Comparison of ENCODE assay signal across 10 mouse cellular contexts in genomic region chr9:62245612-62246379, GRCm38 (mm10). TPM values are rescaled to one million over a fixed set of nuclear protein-coding genes. Genes with fewer than 3 reads are reported as not detected.
A peak's percentile ranks its signal among the peaks of the same experiment; 100 is the strongest.
DNase-seq lines count a peak whose midpoint lies in the region; ATAC-seq and TF ChIP-seq lines count a peak whose summit lies in the region.
"Had no signal": no experiment of that assay in that cellular context is flagged by ENCODE, and none has a peak within 500 bp of the region (broad histone marks: within the 10 kb centered on the region; RNA-seq: fewer than 3 reads in every experiment).

No protein-coding gene starts in this region.

- no peak for ATAC-seq in midbrain, embryonic 12.5 days (ENCODE audit: low FRiP score, low read depth)

- H3K4me3 ChIP-seq in left cerebral cortex, adult 2 months = no peak overlapping the region
- no peak overlapping the region for H3K4me3 ChIP-seq in midbrain, embryonic 12.5 days
- H3K4me3 ChIP-seq: liver, embryonic 13.5 days had no signal

- H3K9ac ChIP-seq in midbrain, embryonic 12.5 days (replicated peaks) = no peak overlapping the region
- H3K9ac ChIP-seq: liver, embryonic 13.5 days had no signal

- TF ChIP-seq CTCF in left cerebral cortex, adult 2 months (IDR thresholded peaks at IDR 0.05) = peak; percentile 44
- peak; percentile 52; the same call in 1 of the 2 replicates for TF ChIP-seq CTCF in brain, embryonic 14.5 days (IDR thresholded peaks at IDR 0.05; ENCODE audit: borderline replicate concordance, extremely low read depth, insufficient read depth, insufficient read length)

- DNase-seq in adrenal gland, postnatal 14 days = peak; percentile 31
- DNase-seq in adrenal gland, postnatal 25 days = no peak
- no peak for DNase-seq in left cerebral cortex, adult 2 months (ENCODE audit: extremely low spot score in 1 of 2, low spot score in 2 of 2)
- DNase-seq in left cerebral cortex, adult 18-20 months (ENCODE audit: low spot score in 2 of 2) = no peak
- DNase-seq in brain, embryonic 14.5 days (ENCODE audit: low read depth) = peak; percentile 54
- DNase-seq in layer of hippocampus, postnatal 25 days (ENCODE audit: extremely low spot score in 1 of 2, low spot score in 1 of 2) = no peak
- no peak for DNase-seq in ovary, postnatal 10 days (ENCODE audit: low spot score)
- DNase-seq: liver, embryonic 13.5 days; right cerebral cortex, postnatal 25 days had no signal

- TF ChIP-seq POLR2A in brain, embryonic 14.5 days (IDR thresholded peaks at IDR 0.05; ENCODE audit: borderline replicate concordance, extremely low read depth, insufficient read depth, insufficient read length, poor library complexity, severe bottlenecking) = no peak

- H3K27me3 ChIP-seq in midbrain, embryonic 12.5 days = 0 out of 2 replicates have a peak, but pooled peaks cover 4% of the 10 kb centered on the region

- intact Hi-C loops in left cerebral cortex, adult 2 months (cut with DNase I) = no loop called here

- H3K36me3 ChIP-seq in midbrain, embryonic 12.5 days = no peaks in the 10 kb centered on the region
- H3K36me3 ChIP-seq: liver, embryonic 13.5 days had no signal

- no peak overlapping the region; the same call in 1 of the 2 replicates for H3K27ac ChIP-seq in left cerebral cortex, adult 2 months
- H3K27ac ChIP-seq in midbrain, embryonic 12.5 days (replicated peaks) = peak overlapping the region; percentile 8; the same call in 1 of the 2 replicates
- H3K27ac ChIP-seq: liver, embryonic 13.5 days had no signal

- H3K4me1 ChIP-seq in midbrain, embryonic 12.5 days = 0 out of 2 replicates have a peak, but pooled peaks cover 5% of the 10 kb centered on the region
- H3K4me1 ChIP-seq: liver, embryonic 13.5 days had no signal

- H3K4me2 ChIP-seq in midbrain, embryonic 12.5 days (replicated peaks) = no peak overlapping the region
- H3K4me2 ChIP-seq: liver, embryonic 13.5 days had no signal

- 64% methylated on average over 17 of the region's 17 CpGs for WGBS in midbrain, embryonic 12.5 days

- H3K9me3 ChIP-seq in midbrain, embryonic 12.5 days = no peaks in the 10 kb centered on the region
- H3K9me3 ChIP-seq: liver, embryonic 13.5 days had no signal

RNA-seq across cellular contexts. Expression of gene Spesp1, which starts 36.2 kb away (rescaled TPM):
- not detected in 2 replicates for total RNA-seq in adrenal gland, postnatal 14 days (2021)
- not detected in 2 replicates for total RNA-seq in adrenal gland, postnatal 25 days (2021)
- total RNA-seq in left cerebral cortex, adult 2 months (2021) = under 1 TPM in 1 of 2 experiments, not detected in 1; 0.14 TPM
- total RNA-seq in left cerebral cortex, adult 18-20 months (2021) = not detected
- not detected in 2 replicates for polyA plus RNA-seq in brain, embryonic 14.5 days (2012; rRNA removed)
- not detected in 2 replicates for polyA plus RNA-seq in midbrain, embryonic 12.5 days (2016; fragmentation: Nextera tagmentation; extraction: Ambion mirVana)
- under 1 TPM; 0.16 to 0.17 TPM for total RNA-seq in layer of hippocampus, postnatal 25 days (2021)
- polyA plus RNA-seq: liver, embryonic 13.5 days had no signal

Comparison
In these comparisons a context has a peak if more than half of its experiments do, and no peak if none do; other contexts are left out.
1. DNase-seq: peak in adrenal gland, postnatal 14 days (single experiment) and brain, embryonic 14.5 days (single experiment); none in adrenal gland, postnatal 25 days (single experiment), left cerebral cortex, adult 2 months (0 of 2), left cerebral cortex, adult 18-20 months (0 of 2), layer of hippocampus, postnatal 25 days (0 of 2) and ovary, postnatal 10 days (single experiment).